In the genomic region with DNA sequence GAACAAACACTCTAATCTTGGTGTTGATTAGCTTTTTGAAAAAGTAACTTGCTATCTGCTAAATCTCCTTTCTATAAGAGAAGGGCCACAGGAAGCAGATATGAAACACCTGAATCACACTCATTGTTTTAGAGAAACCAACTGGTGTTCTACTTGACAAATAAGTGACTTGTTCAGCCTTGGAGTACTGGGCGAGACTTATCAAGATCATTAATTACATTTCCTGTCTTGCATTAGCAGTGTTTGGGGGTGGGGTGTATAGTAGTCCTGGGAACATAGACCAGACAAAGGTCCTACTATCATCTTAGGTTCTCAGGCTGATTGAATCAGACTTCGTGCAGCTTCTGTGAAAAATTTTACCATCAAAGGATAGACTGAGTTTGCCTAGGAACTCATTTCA, we compare ENCODE assay signal across 23 mouse cellular contexts.
DNase-seq lines count a peak whose midpoint lies in the region; ATAC-seq and TF ChIP-seq lines count a peak whose summit lies in the region.
"Had no signal": no experiment of that assay in that cellular context is flagged by ENCODE, and none has a peak within 500 bp of the region (broad histone marks: within the 10 kb centered on the region; RNA-seq: fewer than 3 reads in every experiment).

No protein-coding gene starts in this region.

- no peaks in the 10 kb centered on the region for H3K36me3 ChIP-seq in lung, postnatal 0 days (ENCODE audit: insufficient read depth, low read length)
- H3K36me3 ChIP-seq in stomach, embryonic 16.5 days (ENCODE audit: control insufficient read depth, insufficient read depth, low read length), result no peaks in the 10 kb centered on the region
- H3K36me3 ChIP-seq: embryonic facial prominence, embryonic 15.5 days; forebrain, embryonic 10.5 days had no signal

- TF ChIP-seq CTCF in lung, postnatal 0 days (IDR thresholded peaks at IDR 0.05), result no peak

- H3K4me2 ChIP-seq in lung, postnatal 0 days (replicated peaks; ENCODE audit: low read depth, low read length), result no peak overlapping the region
- H3K4me2 ChIP-seq in stomach, embryonic 16.5 days (ENCODE audit: low read depth, low read length), result no peak overlapping the region
- H3K4me2 ChIP-seq: embryonic facial prominence, embryonic 15.5 days; hindbrain, embryonic 12.5 days had no signal

- H3K9me3 ChIP-seq in lung, postnatal 0 days (ENCODE audit: low read length), result no peaks in the 10 kb centered on the region
- H3K9me3 ChIP-seq in stomach, embryonic 16.5 days (replicated peaks; ENCODE audit: control insufficient read depth, low read length), result no peaks in the 10 kb centered on the region
- H3K9me3 ChIP-seq: embryonic facial prominence, embryonic 15.5 days; forebrain, embryonic 10.5 days; hindbrain, embryonic 12.5 days had no signal

- ATAC-seq in lung, postnatal 0 days, result 0 out of 2 replicates have a peak, but pooled peaks have one; percentile 30
- ATAC-seq in CD4-positive, CD25-positive, alpha-beta regulatory T cell, adult 4 months, result peak; percentile 41
- peak; percentile 33 for ATAC-seq in activated CD4-positive, CD25-positive, alpha-beta regulatory T cell, adult 4 months
- peak; percentile 60; the same call in 1 of the 2 replicates for ATAC-seq in stomach, embryonic 16.5 days (ENCODE audit: insufficient read depth, low FRiP score)
- ATAC-seq: forebrain, embryonic 14.5 days; hindbrain, embryonic 16.5 days had no signal

- TF ChIP-seq EP300 in lung, postnatal 0 days (IDR thresholded peaks at IDR 0.05), result no peak

- no peak overlapping the region for H3K4me3 ChIP-seq in lung, postnatal 0 days (ENCODE audit: low read depth, low read length)
- H3K4me3 ChIP-seq in stomach, embryonic 16.5 days (replicated peaks; ENCODE audit: low read length), result no peak overlapping the region
- H3K4me3 ChIP-seq: embryonic facial prominence, embryonic 15.5 days; erythroblast, embryonic 14.5 days; forebrain, embryonic 10.5 days; gastrocnemius, adult 2 months; hindbrain, embryonic 12.5 days had no signal

- H3K4me1 ChIP-seq in lung, postnatal 0 days (ENCODE audit: insufficient read depth, low read depth, low read length), result no peaks in the 10 kb centered on the region
- no peaks in the 10 kb centered on the region; the same call in 1 of the 2 replicates for H3K4me1 ChIP-seq in stomach, embryonic 16.5 days (ENCODE audit: control insufficient read depth, insufficient read depth, low read length)
- H3K4me1 ChIP-seq: embryonic facial prominence, embryonic 15.5 days had no signal

- no peaks in the 10 kb centered on the region for H3K27me3 ChIP-seq in lung, postnatal 0 days (replicated peaks; ENCODE audit: insufficient read depth, low read length)
- no peaks in the 10 kb centered on the region for H3K27me3 ChIP-seq in stomach, embryonic 16.5 days (ENCODE audit: control insufficient read depth, insufficient read depth, low read length)
- H3K27me3 ChIP-seq: CH12.LX; embryonic facial prominence, embryonic 15.5 days; hindbrain, embryonic 12.5 days had no signal

- H3K27ac ChIP-seq in lung, postnatal 0 days (ENCODE audit: low read length), result 0 out of 2 replicates have a peak overlapping the region, but pooled peaks have one; percentile 11
- no peak overlapping the region for H3K27ac ChIP-seq in stomach, embryonic 16.5 days (ENCODE audit: low read length)
- H3K27ac ChIP-seq: embryonic facial prominence, embryonic 15.5 days; forebrain, embryonic 10.5 days; gastrocnemius, adult 2 months; hindbrain, embryonic 12.5 days had no signal

- H3K9ac ChIP-seq in lung, postnatal 0 days (replicated peaks; ENCODE audit: low read depth), result no peak overlapping the region
- no peak overlapping the region for H3K9ac ChIP-seq in stomach, embryonic 16.5 days (ENCODE audit: low read length)
- H3K9ac ChIP-seq: embryonic facial prominence, embryonic 15.5 days; hindbrain, embryonic 12.5 days had no signal

- DNase-seq in lung, postnatal 0 days (ENCODE audit: low spot score), result peak; percentile 27
- no peak for DNase-seq in lung, postnatal 25 days (ENCODE audit: low spot score)
- DNase-seq in layer of hippocampus, postnatal 25 days (ENCODE audit: extremely low spot score in 1 of 2, low spot score in 1 of 2), result no peak
- no peak for DNase-seq in testis, postnatal 14 days (ENCODE audit: low spot score)
- DNase-seq: adrenal gland, postnatal 10 days; cerebellum, adult 11 months; cerebellum, adult 8-10 months; cerebellum, postnatal 14 days; embryo, embryonic 11 days; gastrocnemius, adult 2 months; gastrocnemius, postnatal 25 days; heart, postnatal 10 days; heart, postnatal 4 days had no signal

- 38% methylated on average over 2 of the region's 2 CpGs for WGBS in lung, postnatal 0 days
- 45% methylated on average over 2 of the region's 2 CpGs for WGBS in stomach, embryonic 16.5 days
